Mouse (Mus musculus) megakaryocyte, embryonic 14.5 days (primary cell): ENCODE results near the gene Sema5a.

ENCODE experiments used
- FLI1 ChIP-seq: IDR thresholded peaks from 2 replicates; pipeline ENCODE4 v1.6.1; 2012; ENCODE audit warnings: low read length, inconsistent platforms, mixed read lengths
- GATA1 ChIP-seq: IDR thresholded peaks from 3 replicates; pipeline ENCODE4 v1.6.1; 2012; ENCODE audit warnings: mixed read lengths, low read length, inconsistent platforms, borderline replicate concordance

- no peak for TF ChIP-seq GATA1
- TF ChIP-seq FLI1, result no peak
Observed at GRCm38 (mm10) chr15:32487968-32488367, 243.4 kb downstream of the Sema5a start.
